Mouse (Mus musculus) intestine, embryonic 16.5 days (tissue): ENCODE results near the gene Ppm1g. TPM values are rescaled to one million over a fixed set of nuclear protein-coding genes. Genes with fewer than 3 reads are reported as not detected.
A peak's percentile ranks its signal among the peaks of the same experiment; 100 is the strongest.

Source experiments
- ATAC-seq: fragments of 200-750 bp; cut with Nextera tagmentation; 2 replicates; pipeline ENCODE4 v1.8.0; 2017; ENCODE audit warnings: moderate TSS enrichment, moderate library complexity
- H3K27ac ChIP-seq: fragments of 300-500 bp; sonication (generic); 2 replicates; pipeline ENCODE4 v1.5.1; 2014; ENCODE audit warnings: mild to moderate bottlenecking, low read length
- H3K27me3 ChIP-seq: fragments of 300-500 bp; sonication (generic); replicated peaks from 2 replicates; pipeline ENCODE4 v1.6.1; 2014; ENCODE audit warnings: low read length, control low read depth, mixed read lengths; ENCODE audit not compliant: control insufficient read depth, insufficient read depth
- H3K36me3 ChIP-seq: fragments of 300-500 bp; sonication (generic); 2 replicates; pipeline ENCODE4 v1.6.1; 2014; ENCODE audit warnings: low read length, control low read depth; ENCODE audit not compliant: control insufficient read depth, insufficient read depth
- H3K4me1 ChIP-seq: fragments of 300-500 bp; sonication (generic); 2 replicates; pipeline ENCODE4 v1.6.1; 2014; ENCODE audit warnings: low read length, control low read depth, mixed read lengths; ENCODE audit not compliant: control insufficient read depth, insufficient read depth
- H3K4me2 ChIP-seq: fragments of 300-500 bp; sonication (generic); 2 replicates; pipeline ENCODE4 v1.6.1; 2014; ENCODE audit warnings: low read depth, low read length, control low read depth
- H3K4me3 ChIP-seq: fragments of 300-500 bp; sonication (generic); 2 replicates; pipeline ENCODE4 v1.5.1; 2014; ENCODE audit warnings: mild to moderate bottlenecking, low read length
- H3K9ac ChIP-seq: fragments of 300-500 bp; sonication (generic); 2 replicates; pipeline ENCODE4 v1.6.1; 2014; ENCODE audit warnings: low read depth, low read length
- H3K9me3 ChIP-seq: fragments of 300-500 bp; sonication (generic); 2 replicates; pipeline ENCODE4 v1.6.1; 2016; ENCODE audit warnings: low read length, control low read depth; ENCODE audit not compliant: control insufficient read depth
- WGBS: fragments of 180-500 bp; shearing (Covaris S2); extraction: QIAGEN DNeasy Blood & Tissue Kit; methylation state at CpG from one replicate; pipeline ENCODE4 v1.1.7; 2014; 5-methylcytosine and 5-hydroxymethylcytosine counted together
- polyA plus RNA-seq: library from polyadenylated mRNA; unstranded; fragments of >200 nt; fragmentation: Nextera tagmentation; extraction: Ambion mirVana; gene quantifications from 2 replicates; pipeline ENCODE4 v1.2.1, GENCODE M21; 2015

The Ppm1g gene
- polyA plus RNA-seq, 1 experiment from 2014 or later: 122 TPM

GRCm38 (mm10) chr5:31197072-31197471 is 23.4 kb downstream of the Ppm1g start:
- H3K4me3 ChIP-seq: no peak overlapping the region
- H3K4me2 ChIP-seq: no peak overlapping the region
- H3K9ac ChIP-seq: no peak overlapping the region
- no peaks in the 10 kb centered on the region for H3K9me3 ChIP-seq
- H3K4me1 ChIP-seq: peaks cover 14% of the 10 kb centered on the region
- no peak overlapping the region for H3K27ac ChIP-seq
- no peaks in the 10 kb centered on the region for H3K27me3 ChIP-seq
- WGBS: 91% methylated on average over 12 of the region's 12 CpGs
- H3K36me3 ChIP-seq: peaks cover 44% of the 10 kb centered on the region
- no peak for ATAC-seq

GRCm38 (mm10) chr5:31196207-31196606 is 24.3 kb downstream of the Ppm1g start:
- no peak for ATAC-seq
- H3K9me3 ChIP-seq: no peaks in the 10 kb centered on the region
- no peaks in the 10 kb centered on the region for H3K27me3 ChIP-seq
- H3K27ac ChIP-seq: no peak overlapping the region
- H3K4me1 ChIP-seq: peaks cover 22% of the 10 kb centered on the region
- no peak overlapping the region for H3K4me3 ChIP-seq
- H3K36me3 ChIP-seq: peaks cover 44% of the 10 kb centered on the region
- no peak overlapping the region for H3K9ac ChIP-seq
- H3K4me2 ChIP-seq: no peak overlapping the region
- WGBS: 94% methylated on average over 10 of the region's 10 CpGs

DNA sequence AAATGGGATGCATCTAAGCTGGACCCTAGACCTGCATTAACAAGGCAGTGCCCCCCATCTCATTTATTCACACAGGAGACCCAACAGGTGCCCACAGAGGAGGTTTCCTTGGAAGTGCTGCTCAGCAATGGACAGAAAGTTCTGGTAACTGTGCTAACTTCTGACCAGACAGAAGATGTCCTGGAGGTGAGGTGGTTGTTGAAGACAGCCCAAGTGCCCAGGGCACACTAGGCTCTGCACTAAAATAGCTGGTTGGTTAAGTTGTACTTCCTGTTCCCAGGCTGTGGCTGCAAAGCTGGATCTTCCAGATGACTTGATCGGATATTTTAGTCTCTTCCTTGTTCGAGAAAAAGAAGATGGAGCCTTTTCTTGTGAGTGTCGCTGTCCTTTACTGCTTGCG is 24.8 kb downstream of the Ppm1g start:
- no peak for ATAC-seq
- Histone ChIP-seq H3K36me3 (peaks cover 44% of the 10 kb centered on the region), H3K27ac (no peak overlapping the region), H3K9ac (no peak overlapping the region), H3K4me2 (no peak overlapping the region), H3K27me3 (no peaks in the 10 kb centered on the region), H3K9me3 (no peaks in the 10 kb centered on the region), H3K4me3 (no peak overlapping the region), H3K4me1 (peaks cover 23% of the 10 kb centered on the region)
- WGBS: 84% methylated on average over 4 of the region's 4 CpGs

DNA sequence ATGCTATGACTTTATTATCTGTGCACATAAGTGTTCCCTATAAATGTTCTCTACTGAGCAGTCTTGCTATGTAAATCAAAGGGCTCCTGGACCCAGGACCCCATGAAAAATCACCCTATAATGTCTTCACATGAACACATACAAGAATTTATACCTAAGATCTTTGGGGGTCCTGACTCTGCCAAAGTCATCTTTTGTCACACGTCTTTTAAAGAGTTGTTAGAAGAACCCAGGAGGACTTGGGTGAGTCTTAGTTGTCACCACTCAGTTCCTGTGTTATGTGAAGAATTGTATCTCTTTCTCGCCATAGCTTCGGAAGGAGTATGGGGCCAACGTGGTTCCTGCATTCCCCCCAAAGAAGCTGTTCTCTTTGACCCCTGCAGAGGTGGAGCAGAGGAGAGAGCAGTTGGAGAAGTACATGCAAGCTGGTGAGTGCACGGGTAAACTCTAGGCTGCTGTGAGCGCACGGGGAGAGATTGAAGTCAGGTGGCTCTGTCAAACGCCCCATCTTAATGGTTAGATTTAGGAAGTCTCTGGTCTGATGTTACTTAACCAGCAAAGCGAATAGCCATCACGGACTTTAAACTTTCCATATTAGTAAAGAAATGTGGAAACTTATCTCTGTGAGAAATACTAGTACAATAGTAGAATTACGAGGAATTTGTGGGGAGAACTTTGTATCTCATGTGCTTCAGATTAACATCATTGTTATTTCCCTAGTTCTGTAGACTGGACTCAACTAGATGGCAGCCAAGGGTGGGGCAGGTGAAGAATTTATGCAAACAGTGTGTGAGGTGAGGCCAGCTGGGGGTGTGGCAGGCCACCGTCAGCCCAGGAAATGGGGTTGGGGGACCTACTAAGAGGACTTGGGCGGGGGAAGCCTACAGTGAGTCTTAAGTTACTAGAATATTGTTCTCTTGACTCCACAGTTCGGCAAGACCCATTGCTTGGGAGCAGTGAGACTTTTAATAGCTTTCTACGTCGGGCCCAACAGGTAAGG is 25.7 kb downstream of the Ppm1g start:
- ATAC-seq: no peak
- no peaks in the 10 kb centered on the region for H3K27me3 ChIP-seq
- H3K36me3 ChIP-seq: peaks cover 44% of the 10 kb centered on the region
- 86% methylated on average over 16 of the region's 16 CpGs for WGBS
- H3K4me1 ChIP-seq: peaks cover 23% of the 10 kb centered on the region
- H3K4me3 ChIP-seq: peak overlapping the region; percentile 71
- no peaks in the 10 kb centered on the region for H3K9me3 ChIP-seq
- peak overlapping the region; percentile 81; the same call in 1 of the 2 replicates for H3K27ac ChIP-seq
- peak overlapping the region; percentile 49 for H3K4me2 ChIP-seq
- H3K9ac ChIP-seq: peak overlapping the region; percentile 88; the same call in 1 of the 2 replicates

- Histone ChIP-seq H3K27ac (peak overlapping the region; percentile 81), H3K9ac (peak overlapping the region; percentile 88), H3K4me2 (peak overlapping the region; percentile 49), H3K36me3 (peaks cover 36% of the 10 kb centered on the region), H3K9me3 (no peaks in the 10 kb centered on the region), H3K4me1 (peaks cover 23% of the 10 kb centered on the region), H3K27me3 (no peaks in the 10 kb centered on the region), H3K4me3 (peak overlapping the region; percentile 71)
- ATAC-seq: peak; percentile 3; the same call in 1 of the 2 replicates
- WGBS: 9% methylated on average over 25 of the region's 25 CpGs
Measured at GRCm38 (mm10) chr5:31193631-31194281, 26.7 kb downstream of the Ppm1g start.

- no peaks in the 10 kb centered on the region for H3K9me3 ChIP-seq
- peak; percentile 98 for ATAC-seq
- H3K4me2 ChIP-seq: peak within 1 kb of the TSS; percentile 87
- under 1% methylated on average over 48 of the region's 48 CpGs for WGBS
- peak within 1 kb of the TSS; percentile 88 for H3K9ac ChIP-seq
- H3K27ac ChIP-seq: peak within 1 kb of the TSS; percentile 88
- H3K4me1 ChIP-seq: peaks cover 23% of the 10 kb centered on the region
- peak within 1 kb of the TSS; percentile 71 for H3K4me3 ChIP-seq
- H3K36me3 ChIP-seq: peaks cover 33% of the 10 kb centered on the region
- H3K27me3 ChIP-seq: no peaks in the 10 kb centered on the region
Measured at GRCm38 (mm10) chr5:31192939-31193630, 27.4 kb downstream of the Ppm1g start, which contains the start of the genes Snx17 and Eif2b4. TSS of gene Snx17 (plus strand) at chr5:31193227. TSS of gene Eif2b4 (minus strand) at chr5:31193430.

DNA sequence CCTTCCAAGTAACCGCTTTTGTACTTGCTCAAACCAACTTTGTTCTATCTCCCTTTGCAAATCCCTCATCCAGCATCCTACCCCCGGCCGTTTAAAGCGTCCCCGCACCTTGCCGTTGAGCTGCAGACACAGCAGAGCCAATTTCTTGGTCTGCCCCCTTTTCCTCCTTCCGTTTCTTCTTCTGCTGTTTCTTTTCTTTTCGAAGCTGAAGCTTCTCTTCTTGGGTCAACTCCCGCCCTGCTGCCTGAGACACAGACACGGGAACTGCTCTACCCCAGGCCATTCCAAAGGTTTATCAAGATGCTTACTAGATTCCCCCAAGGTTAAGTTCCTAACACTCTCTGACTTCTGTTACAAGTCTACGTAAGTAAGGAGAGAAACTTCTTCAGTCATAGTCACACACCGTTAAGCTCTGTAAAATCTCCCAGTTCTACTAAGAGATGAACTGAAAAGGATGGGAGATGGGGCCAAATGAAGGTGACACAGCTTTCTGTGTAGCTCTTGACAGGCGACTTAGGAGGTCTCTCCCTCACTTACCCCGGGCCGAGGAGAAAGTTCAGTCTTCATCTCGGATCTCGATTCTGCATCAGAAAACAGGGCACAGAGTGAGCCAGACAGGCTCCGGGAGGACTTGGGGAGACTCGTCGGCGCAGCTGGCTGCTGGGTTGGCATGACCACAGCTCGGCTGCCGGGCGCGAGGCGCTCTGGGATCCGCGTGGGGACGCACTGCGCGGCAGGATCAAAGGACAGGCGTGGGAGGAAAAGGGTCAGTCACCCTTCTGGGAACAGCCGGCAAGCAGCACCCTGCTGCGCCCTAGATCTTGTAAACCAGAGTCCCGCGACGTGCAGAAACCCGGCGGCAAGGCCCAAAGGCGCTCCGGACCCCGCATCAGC is 28.2 kb downstream of the Ppm1g start:
- H3K4me3 ChIP-seq: peak overlapping the region; percentile 71
- H3K4me1 ChIP-seq: peaks cover 23% of the 10 kb centered on the region
- H3K9ac ChIP-seq: peak overlapping the region; percentile 88
- H3K9me3 ChIP-seq: no peaks in the 10 kb centered on the region
- H3K27me3 ChIP-seq: no peaks in the 10 kb centered on the region
- WGBS: 11% methylated on average over 42 of the region's 42 CpGs
- H3K4me2 ChIP-seq: peak overlapping the region; percentile 87
- H3K27ac ChIP-seq: peak overlapping the region; percentile 88
- H3K36me3 ChIP-seq: peaks cover 32% of the 10 kb centered on the region
- ATAC-seq: peak; percentile 76

- no peaks in the 10 kb centered on the region for H3K9me3 ChIP-seq
- H3K4me2 ChIP-seq: no peak overlapping the region
- ATAC-seq: no peak
- peaks cover 21% of the 10 kb centered on the region for H3K36me3 ChIP-seq
- H3K9ac ChIP-seq: no peak overlapping the region
- peaks cover 22% of the 10 kb centered on the region for H3K4me1 ChIP-seq
- 90% methylated on average over 9 of the region's 9 CpGs for WGBS
- no peaks in the 10 kb centered on the region for H3K27me3 ChIP-seq
- no peak overlapping the region for H3K27ac ChIP-seq
- H3K4me3 ChIP-seq: no peak overlapping the region
Measured at GRCm38 (mm10) chr5:31190201-31190600, 30.3 kb downstream of the Ppm1g start.
